Mouse (Mus musculus): ENCODE results near the gene Fam83c. TPM values are rescaled to one million over a fixed set of nuclear protein-coding genes. Genes with fewer than 3 reads are reported as not detected.

The Fam83c gene
- total and polyA plus RNA-seq, 2 experiments from 2014 or later, result not detected

GRCm38 (mm10) chr2:155818596-155819391, 15.9 kb downstream of the Fam83c start:
- Histone ChIP-seq H3K4me1 (ENCODE audit: insufficient read depth, low read length) (peaks cover 11% of the 10 kb centered on the region; the same call in 1 of the 2 replicates), H3K4me2 (ENCODE audit: low read depth, low read length, poor library complexity, severe bottlenecking) (peak overlapping the region; percentile 68), H3K4me3 (ENCODE audit: low read depth, low read length) (peak overlapping the region; percentile 49), H3K27ac (ENCODE audit: low read depth, low read length) (peak overlapping the region; percentile 86), H3K9ac (replicated peaks; ENCODE audit: low read length, poor library complexity, severe bottlenecking) (peak overlapping the region; percentile 86), H3K36me3 (ENCODE audit: insufficient read depth, low read length) (peaks cover 42% of the 10 kb centered on the region), H3K27me3 (ENCODE audit: insufficient read depth, low read length) (no peaks in the 10 kb centered on the region), H3K9me3 (ENCODE audit: low read length) (no peaks in the 10 kb centered on the region)
- 2% methylated on average over 37 of the region's 37 CpGs for WGBS
- no peak for TF ChIP-seq CTCF (IDR thresholded peaks at IDR 0.05)
- ATAC-seq (ENCODE audit: low FRiP score) (peak; percentile 82), DNase-seq (ENCODE audit: low spot score) (peak; percentile 95)

GRCm38 (mm10) chr2:155817301-155818245, 17.1 kb downstream of the Fam83c start:
- DNase-seq (ENCODE audit: low spot score), result no peak
- 84% methylated on average over 10 of the region's 10 CpGs for WGBS
- peak overlapping the region; percentile 49; the same call in 1 of the 2 replicates for H3K4me3 ChIP-seq (ENCODE audit: low read depth, low read length)

GRCm38 (mm10) chr2:155816179-155816578, 18.5 kb downstream of the Fam83c start:
- Histone ChIP-seq H3K27me3 (ENCODE audit: insufficient read depth, low read length) (no peaks in the 10 kb centered on the region), H3K9ac (replicated peaks; ENCODE audit: low read length, poor library complexity, severe bottlenecking) (no peak overlapping the region), H3K27ac (ENCODE audit: low read depth, low read length) (no peak overlapping the region), H3K4me3 (ENCODE audit: low read depth, low read length) (no peak overlapping the region), H3K36me3 (ENCODE audit: insufficient read depth, low read length) (peaks cover 22% of the 10 kb centered on the region), H3K4me1 (ENCODE audit: insufficient read depth, low read length) (peaks cover 11% of the 10 kb centered on the region; the same call in 1 of the 2 replicates), H3K9me3 (ENCODE audit: low read length) (no peaks in the 10 kb centered on the region), H3K4me2 (ENCODE audit: low read depth, low read length, poor library complexity, severe bottlenecking) (no peak overlapping the region)
- no peak for ATAC-seq (ENCODE audit: low FRiP score)
- no peak for TF ChIP-seq CTCF (IDR thresholded peaks at IDR 0.05)
- WGBS, result 100% methylated on average over 1 of the region's 1 CpGs
- no peak for DNase-seq (ENCODE audit: low spot score)

More at GRCm38 (mm10) chr2:155817301-155818245, 17.1 kb downstream of the Fam83c start:
- H3K4me2 ChIP-seq (ENCODE audit: low read depth, low read length, poor library complexity, severe bottlenecking), result peak overlapping the region; percentile 68; the same call in 1 of the 2 replicates
- no peaks in the 10 kb centered on the region for H3K27me3 ChIP-seq (ENCODE audit: insufficient read depth, low read length)
- H3K27ac ChIP-seq (ENCODE audit: low read depth, low read length), result peak overlapping the region; percentile 86
- peaks cover 31% of the 10 kb centered on the region for H3K36me3 ChIP-seq (ENCODE audit: insufficient read depth, low read length)
- H3K9ac ChIP-seq (replicated peaks; ENCODE audit: low read length, poor library complexity, severe bottlenecking), result peak overlapping the region; percentile 86; the same call in 1 of the 2 replicates
- no peak for ATAC-seq (ENCODE audit: low FRiP score)
- no peaks in the 10 kb centered on the region for H3K9me3 ChIP-seq (ENCODE audit: low read length)
- no peak for TF ChIP-seq CTCF (IDR thresholded peaks at IDR 0.05)
- H3K4me1 ChIP-seq (ENCODE audit: insufficient read depth, low read length), result peaks cover 11% of the 10 kb centered on the region; the same call in 1 of the 2 replicates

GRCm38 (mm10) chr2:155814829-155815228, 19.8 kb downstream of the Fam83c start:
- DNase-seq (ENCODE audit: low spot score), result peak; percentile 74

GRCm38 (mm10) chr2:155812637-155813036, 22.0 kb downstream of the Fam83c start:
- no peak for TF ChIP-seq CTCF (IDR thresholded peaks at IDR 0.05)
- H3K9me3 ChIP-seq (ENCODE audit: low read length), result no peaks in the 10 kb centered on the region
- ATAC-seq (ENCODE audit: low FRiP score) (no peak), DNase-seq (ENCODE audit: low spot score) (no peak)
- WGBS, result 81% methylated on average over 4 of the region's 4 CpGs
- peaks cover 19% of the 10 kb centered on the region for H3K36me3 ChIP-seq (ENCODE audit: insufficient read depth, low read length)
- H3K4me2 ChIP-seq (ENCODE audit: low read depth, low read length, poor library complexity, severe bottlenecking), result no peak overlapping the region
- H3K4me3 ChIP-seq (ENCODE audit: low read depth, low read length), result no peak overlapping the region
- H3K27ac ChIP-seq (ENCODE audit: low read depth, low read length), result no peak overlapping the region
- H3K4me1 ChIP-seq (ENCODE audit: insufficient read depth, low read length), result peaks cover under 1% of the 10 kb centered on the region; the same call in 1 of the 2 replicates
- H3K27me3 ChIP-seq (ENCODE audit: insufficient read depth, low read length), result no peaks in the 10 kb centered on the region
- no peak overlapping the region for H3K9ac ChIP-seq (replicated peaks; ENCODE audit: low read length, poor library complexity, severe bottlenecking)

More at GRCm38 (mm10) chr2:155814829-155815228, 19.8 kb downstream of the Fam83c start:
- H3K27me3 ChIP-seq (ENCODE audit: insufficient read depth, low read length), result no peaks in the 10 kb centered on the region
- H3K27ac ChIP-seq (ENCODE audit: low read depth, low read length), result no peak overlapping the region
- no peaks in the 10 kb centered on the region for H3K9me3 ChIP-seq (ENCODE audit: low read length)
- H3K4me1 ChIP-seq (ENCODE audit: insufficient read depth, low read length), result peaks cover 11% of the 10 kb centered on the region; the same call in 1 of the 2 replicates
- no peak overlapping the region for H3K4me3 ChIP-seq (ENCODE audit: low read depth, low read length)
- ATAC-seq (ENCODE audit: low FRiP score), result no peak
- no peak overlapping the region for H3K4me2 ChIP-seq (ENCODE audit: low read depth, low read length, poor library complexity, severe bottlenecking)
- TF ChIP-seq CTCF (IDR thresholded peaks at IDR 0.05), result no peak
- 34% methylated on average over 5 of the region's 5 CpGs for WGBS
- H3K9ac ChIP-seq (replicated peaks; ENCODE audit: low read length, poor library complexity, severe bottlenecking), result no peak overlapping the region
- H3K36me3 ChIP-seq (ENCODE audit: insufficient read depth, low read length), result peaks cover 18% of the 10 kb centered on the region
